Mouse (Mus musculus) CD4-positive, CD25-positive, alpha-beta regulatory T cell, adult 4 months (primary cell): ENCODE measurements around the gene Cdk5r1. TPM values are rescaled to one million over a fixed set of nuclear protein-coding genes. Genes with fewer than 3 reads are reported as not detected.

Source experiments
- ATAC-seq: one replicate; pipeline ENCODE4 v1.8.0; 2017
- polyA plus RNA-seq, 2 experiments: library from polyadenylated mRNA; unstranded; fragments of 100-300 nt; shearing (Covaris generic); gene quantifications; one replicate each; pipeline ENCODE4 v1.2.1; 2017

The Cdk5r1 gene
- polyA plus RNA-seq, 2 experiments from 2014 or later, result 0.87 to 0.98 TPM

DNA sequence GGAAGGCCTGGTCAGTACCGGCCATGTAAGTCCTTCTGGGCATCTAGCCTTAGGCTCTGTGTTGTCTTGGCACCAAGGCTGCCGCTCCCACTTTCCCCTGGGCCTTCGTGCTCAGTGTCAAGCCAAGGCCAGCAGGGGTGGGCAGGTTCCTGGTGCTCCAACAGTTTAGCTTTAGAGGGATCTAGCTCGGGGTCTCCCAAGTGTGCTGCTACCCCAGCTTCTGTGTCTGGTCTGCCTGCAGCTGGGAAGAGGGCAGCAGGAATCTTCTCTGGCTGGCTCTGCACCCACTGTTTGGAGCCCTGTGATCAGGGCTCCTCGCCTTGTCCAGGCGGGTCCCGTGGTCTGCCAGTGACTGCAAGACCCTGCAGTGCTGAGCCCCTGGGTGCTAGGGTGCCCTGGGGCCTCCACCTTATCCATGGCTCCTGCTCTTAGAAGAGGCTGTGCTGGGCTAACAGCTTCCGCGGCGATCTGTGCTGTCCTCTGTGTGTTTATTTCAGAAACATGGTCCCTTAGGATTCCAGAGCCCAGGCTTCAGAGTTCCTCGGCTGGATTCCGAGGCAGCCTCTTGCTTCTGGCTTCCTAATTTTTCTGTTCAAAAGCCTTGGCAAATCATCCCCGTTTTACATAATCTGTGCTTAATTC lies 4.7 kb downstream of the Cdk5r1 start:
- no peak for ATAC-seq

DNA sequence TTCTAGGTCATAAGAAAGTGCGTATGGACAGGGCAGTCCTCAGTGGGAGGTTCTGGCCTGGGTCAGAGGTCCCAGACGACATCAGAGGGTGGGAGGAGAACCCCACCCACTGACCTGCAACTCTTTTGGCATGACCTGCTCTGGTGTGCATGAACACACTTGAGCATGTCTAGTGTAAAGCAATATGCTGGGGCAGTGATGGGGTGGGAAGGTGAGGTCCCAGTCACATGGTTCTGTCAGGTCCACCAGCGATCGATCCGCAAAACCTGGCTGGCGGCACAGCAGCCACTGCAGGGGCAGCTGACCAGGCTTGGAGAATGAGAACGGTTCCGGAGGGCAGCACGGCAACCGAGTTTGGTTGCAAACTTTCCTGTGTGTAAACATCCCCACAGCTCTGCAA lies 5.5 kb downstream of the Cdk5r1 start:
- no peak for ATAC-seq

DNA sequence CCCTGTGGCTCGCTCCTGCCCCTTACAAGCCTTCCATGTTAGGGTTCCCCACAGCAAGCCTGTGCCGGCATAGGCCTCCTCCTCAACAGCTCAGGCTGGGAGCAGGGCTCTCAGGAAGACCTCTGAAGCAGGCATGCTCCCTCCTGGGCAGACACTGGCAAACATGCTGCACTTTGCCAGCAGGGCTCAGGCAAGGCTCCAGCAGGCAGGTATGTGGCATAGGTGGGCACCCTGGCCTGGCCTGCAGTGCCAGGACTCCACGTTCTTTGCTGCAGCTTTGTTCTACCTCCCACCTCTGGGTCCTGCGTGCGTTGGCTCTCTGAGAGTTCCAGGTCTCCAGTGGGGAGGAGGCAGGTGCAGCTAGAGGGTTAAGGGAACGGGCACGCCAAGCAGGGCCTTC lies 6.1 kb downstream of the Cdk5r1 start:
- no peak for ATAC-seq

DNA sequence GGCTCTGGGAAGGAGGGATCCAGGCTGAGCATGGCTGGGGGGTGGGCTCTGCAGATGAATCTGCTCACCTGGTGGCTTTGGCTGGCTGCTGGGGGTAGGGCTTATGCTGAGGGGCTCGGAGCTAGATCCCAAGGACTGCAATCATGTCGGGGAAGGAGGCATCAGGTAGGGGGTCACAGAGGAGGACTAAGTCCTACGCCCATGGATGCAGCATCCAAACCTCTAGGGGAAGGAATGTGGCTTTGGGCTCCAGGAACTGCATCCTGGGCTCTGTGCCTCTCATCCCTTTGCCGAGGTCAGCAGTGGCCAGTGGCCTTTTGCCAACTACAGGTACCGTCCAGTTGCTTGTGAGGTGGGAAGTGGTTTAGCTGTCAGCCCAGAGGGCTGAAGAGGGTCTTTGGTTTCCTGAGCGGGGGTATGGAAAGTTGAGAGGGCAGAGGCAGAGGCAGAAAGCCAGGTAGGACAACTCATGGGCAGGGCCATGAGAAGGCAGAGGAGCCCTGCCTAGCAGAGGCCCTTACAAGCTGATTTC lies 6.8 kb downstream of the Cdk5r1 start:
- ATAC-seq, result no peak

DNA sequence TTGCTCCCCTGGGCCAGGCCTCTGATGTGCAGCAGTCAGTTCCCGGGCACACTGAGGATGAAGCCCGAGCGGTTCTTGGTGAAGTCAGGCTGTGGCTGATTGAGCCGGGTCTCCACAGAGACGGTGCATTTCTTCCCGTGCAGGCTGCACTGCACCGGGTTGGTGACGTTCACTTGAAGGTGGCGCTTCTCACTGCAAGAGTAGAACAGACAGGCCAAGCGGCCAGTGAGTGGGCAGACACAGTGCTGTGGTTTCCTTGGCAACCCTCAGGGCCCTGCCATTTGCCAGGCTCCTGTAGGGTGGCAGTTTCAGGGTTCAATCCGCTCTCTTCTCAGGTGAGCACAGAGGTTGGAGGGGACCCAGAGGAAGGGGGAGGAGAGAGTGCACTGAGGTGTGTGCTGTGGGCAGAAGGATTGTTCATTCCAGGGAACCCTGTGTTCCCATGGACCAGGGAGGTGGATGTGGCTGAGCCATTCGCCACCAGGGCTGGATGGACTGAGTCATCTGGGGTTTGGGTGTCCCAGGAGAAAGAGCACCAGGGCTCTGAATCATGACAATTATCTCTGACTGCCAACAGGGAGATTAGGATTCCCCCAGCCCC lies 7.5 kb downstream of the Cdk5r1 start:
- ATAC-seq, result no peak

DNA sequence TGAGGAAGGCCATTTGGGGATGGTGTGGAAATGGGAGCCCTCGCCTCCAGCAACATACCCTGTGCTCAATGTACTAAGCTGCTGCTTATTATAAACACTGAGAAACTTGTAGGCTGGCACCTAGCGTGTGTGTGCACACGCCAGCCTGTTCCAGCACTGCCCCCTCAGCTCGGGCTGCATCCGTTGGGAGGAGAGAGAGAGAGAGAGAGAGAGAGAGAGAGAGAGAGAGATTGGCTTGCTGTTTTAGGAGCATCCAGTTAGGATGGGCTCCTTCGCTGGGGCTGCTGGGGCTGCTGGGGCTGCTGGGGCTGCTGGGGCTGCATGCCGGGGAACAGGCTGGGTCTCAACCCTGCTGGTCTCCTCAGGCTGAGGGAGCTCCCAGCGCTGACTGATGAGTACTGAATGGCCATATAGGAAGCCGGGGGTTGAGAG lies 8.3 kb downstream of the Cdk5r1 start:
- no peak for ATAC-seq

DNA sequence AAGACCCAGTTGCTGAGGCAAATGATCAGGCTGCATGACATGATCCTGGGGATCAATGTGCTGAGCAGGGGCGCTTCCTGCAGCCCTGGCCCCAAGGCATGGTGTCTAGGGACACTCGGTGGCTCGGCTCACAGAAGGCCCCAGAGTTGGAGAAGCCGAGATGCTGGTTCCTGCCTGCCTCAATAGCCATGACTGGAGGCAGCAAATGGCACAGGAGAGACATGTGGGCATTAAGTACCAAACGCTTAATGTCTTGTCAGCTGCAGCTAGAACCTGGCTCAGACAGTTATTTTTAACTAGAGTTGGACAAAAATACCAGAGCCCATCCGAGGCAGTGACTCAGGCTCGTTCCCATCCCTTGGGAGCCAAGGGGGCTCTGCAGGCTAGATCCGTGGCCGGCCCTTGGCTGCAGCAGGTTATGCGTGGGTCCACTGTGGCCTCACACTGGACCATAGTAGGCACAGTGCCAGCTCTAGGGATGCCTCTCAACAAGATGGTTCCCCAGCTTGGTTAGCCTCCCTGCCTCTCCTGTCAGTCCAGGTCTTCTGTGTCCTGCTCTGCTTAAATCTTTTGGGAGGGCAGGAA lies 8.9 kb downstream of the Cdk5r1 start:
- ATAC-seq, result no peak

DNA sequence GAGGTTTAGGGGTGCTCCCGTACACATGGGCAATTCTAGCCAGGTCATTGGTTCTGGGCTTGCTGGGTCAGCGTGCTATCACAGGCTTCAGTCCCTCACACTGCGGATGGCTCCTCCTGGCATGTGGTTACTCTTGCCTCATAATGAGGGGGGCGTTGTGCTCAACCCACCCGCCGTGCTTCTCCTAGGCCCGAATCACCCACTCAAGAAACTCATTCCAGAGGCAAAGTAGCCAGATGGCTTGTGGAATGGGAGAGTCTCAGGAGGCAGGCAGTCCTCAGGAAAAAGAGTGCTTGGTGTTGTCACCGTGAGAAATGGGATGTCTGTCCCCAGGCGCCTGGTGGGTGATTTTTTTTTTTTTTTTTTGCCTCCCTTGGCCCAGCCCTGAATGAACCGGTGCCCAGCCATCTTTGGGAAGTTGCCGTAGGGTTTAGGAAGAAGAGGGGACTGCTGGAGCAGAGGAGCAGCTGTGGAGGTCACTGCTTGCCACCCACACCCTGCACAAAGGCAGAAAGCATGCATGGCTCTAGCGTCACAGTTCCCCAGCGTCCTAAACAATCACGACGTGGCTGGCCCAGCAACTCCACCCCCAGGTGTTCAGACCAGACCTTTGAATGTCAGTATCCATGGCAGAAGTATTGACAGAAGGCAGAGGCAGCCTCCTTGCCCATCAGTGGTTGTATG lies 11.2 kb downstream of the Cdk5r1 start:
- ATAC-seq, result no peak

DNA sequence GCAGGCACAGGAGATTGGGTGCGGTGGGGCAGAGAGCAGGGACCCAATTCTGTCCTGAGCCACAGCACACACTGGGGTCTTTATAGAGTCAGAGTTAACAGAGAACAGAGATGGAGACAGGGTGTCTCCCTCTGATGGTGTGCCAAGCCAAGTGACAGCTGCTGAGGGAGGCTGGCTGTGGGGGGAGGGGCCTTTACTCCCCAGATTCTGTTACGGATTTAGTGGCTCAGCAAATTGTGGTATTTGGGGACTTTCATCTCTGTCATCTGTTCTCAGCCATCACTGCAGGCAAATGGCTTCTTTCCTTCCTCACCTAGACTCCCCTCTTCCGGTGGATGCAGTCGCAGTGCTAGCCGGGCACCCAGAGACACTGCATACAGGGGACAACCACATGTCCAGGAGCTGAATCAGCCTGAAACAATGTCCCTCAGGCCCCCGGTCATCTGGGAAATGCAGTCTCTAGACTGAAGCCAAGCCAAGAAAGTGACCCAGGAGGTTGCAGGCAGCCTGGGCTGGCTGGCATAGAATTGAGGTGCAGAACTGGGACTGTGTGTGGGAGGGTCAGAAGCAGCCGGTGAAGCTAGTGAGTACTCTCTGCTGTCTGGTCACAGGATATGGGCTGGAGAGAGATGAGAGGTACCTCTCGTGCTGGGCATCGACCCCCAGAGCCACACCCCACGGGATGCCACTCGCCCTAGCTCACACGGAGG lies 12.5 kb downstream of the Cdk5r1 start:
- peak; percentile 70 for ATAC-seq

DNA sequence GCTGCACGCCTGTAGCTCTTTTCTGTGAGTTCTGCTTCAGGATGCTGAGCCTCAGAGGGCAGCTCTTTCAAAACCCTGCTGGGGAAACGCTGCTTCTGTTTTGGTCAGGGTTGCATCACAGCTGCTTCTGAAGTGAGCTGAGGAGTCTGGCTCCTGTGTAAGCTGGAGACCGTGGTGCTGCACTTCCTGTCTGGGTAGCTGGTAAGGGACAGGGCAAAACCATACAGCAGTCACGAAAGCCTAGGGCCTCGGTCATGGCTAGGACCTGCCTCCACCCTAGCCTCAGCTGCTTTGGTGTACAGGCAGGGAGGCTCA lies 13.0 kb downstream of the Cdk5r1 start:
- peak; percentile 71 for ATAC-seq

DNA sequence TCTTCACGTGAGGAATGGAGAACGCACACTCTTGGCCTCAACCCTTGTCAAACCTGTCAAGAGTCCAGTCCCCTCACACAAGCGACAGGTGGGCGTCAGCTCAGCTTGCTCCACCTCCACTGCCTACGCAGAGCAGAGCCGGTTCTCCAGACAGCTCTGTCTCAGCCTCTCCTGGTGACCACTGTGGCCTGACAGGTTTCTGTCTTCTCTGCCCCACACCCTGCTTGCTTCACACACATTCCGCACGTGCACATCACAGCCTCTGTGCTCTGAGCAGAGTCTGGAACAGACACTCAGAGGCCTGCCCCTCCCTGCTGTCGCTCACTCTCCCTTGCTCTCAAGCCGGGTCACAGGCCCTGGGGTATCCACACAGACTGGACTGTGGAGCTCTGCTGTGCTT lies 14.0 kb downstream of the Cdk5r1 start:
- ATAC-seq, result no peak

DNA sequence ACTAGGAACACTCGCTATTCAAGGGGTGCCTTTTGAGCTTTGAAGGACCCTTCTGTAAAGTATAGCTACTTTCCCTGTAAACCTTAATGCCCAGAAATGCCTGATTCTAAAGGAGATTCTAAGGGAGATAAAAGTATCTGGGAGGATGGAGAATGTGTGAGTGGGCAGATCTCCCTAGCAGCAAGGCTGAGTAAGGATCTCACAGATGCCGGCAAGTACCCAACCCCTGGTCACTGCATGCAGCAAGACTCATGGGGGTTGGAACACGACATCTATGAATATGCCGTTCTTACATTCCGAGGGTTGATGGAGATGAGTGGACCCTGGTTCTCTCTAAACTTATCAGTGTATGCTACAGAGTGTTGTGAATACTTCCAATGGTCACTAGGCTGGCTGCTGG lies 16.4 kb downstream of the Cdk5r1 start:
- ATAC-seq, result no peak

DNA sequence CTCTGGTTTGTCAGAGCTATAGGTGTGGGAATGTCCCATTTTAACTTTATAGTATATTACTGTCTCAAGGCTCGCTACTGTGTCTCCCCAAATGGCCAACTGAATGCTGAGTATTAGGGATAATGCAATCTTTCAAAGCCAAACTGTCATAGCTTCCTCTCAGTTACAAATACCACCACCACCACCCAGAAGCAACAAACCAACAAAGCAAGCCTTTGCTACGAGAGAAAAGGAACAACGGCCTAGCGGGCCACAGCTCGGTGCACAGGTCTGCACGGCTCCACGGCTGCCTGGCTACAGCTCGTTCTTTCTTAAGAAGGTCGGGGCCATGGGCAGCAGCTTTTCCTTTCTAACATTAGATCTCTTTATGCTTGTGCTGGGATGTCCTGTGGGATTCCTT lies 18.0 kb downstream of the Cdk5r1 start:
- ATAC-seq, result no peak

DNA sequence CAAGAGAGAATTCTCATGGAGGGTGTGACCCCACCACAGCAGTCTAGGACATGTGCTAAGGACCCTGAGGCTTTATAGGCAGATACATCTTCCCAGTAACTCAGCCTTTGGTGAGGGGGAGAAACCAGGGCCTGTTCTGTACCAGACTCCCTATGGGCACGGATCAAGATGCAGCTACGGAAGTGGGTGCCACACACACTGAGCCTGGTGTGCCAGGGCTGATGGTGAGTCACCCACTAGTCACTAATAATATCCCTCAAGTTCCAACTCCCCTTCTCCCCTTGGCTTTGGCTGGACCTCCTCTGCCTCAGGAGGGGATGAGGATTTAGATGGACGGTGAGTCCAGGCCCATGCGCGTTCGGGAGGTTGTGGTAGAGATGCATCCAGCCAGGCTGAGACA lies 19.1 kb downstream of the Cdk5r1 start:
- no peak for ATAC-seq

DNA sequence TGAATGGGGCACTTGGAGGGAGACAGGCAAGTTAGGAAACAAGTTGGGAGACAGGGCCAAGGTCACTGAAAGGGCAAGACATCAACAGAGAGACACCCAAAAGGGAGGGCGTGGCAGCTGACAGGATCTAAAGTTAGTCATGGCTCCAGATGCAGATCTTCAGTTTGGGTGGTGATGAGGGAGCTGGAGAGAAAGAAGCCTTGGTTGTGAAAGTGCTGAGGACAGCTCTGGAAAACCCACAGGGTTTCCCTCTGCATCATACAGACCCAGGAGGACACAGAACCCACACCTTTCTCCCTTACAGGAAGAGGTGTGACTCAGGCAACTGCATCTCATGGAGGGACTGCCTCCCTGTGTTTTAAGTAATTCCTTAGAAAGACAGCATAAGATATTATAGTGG lies 19.8 kb downstream of the Cdk5r1 start:
- no peak for ATAC-seq

DNA sequence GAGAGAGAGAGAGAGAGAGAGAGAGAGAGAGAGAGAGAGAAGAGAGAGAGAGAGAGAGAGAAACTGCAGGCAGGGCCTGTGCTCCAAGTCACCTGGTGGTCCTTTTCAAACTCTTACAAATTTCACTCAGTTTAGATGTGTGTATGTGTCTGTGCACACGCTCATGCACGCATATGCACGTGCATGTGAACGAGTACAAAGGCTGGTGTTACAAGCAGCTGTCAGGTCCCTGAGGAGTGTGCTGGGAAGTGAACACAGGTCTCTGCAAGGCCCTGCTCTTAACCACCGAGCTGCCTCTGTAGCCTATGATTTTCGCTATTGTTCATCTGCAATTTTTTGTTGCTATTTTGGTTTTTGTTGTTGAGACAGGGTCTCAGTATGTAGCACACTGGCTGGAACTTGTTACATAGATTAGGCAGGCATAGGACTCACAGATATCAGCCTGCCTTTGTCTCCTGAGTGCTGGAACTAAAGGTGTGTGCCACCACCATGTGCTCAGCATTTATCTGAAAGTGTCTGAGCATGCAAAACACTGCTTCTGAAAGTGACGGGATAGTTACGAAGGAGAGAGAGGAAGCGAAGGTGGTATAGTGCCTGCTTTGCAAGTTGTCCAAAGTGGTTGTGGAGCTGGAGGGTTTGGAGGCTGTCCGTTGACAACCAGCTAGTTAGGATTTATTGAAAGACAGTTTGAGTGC lies 20.5 kb downstream of the Cdk5r1 start:
- ATAC-seq, result no peak

DNA sequence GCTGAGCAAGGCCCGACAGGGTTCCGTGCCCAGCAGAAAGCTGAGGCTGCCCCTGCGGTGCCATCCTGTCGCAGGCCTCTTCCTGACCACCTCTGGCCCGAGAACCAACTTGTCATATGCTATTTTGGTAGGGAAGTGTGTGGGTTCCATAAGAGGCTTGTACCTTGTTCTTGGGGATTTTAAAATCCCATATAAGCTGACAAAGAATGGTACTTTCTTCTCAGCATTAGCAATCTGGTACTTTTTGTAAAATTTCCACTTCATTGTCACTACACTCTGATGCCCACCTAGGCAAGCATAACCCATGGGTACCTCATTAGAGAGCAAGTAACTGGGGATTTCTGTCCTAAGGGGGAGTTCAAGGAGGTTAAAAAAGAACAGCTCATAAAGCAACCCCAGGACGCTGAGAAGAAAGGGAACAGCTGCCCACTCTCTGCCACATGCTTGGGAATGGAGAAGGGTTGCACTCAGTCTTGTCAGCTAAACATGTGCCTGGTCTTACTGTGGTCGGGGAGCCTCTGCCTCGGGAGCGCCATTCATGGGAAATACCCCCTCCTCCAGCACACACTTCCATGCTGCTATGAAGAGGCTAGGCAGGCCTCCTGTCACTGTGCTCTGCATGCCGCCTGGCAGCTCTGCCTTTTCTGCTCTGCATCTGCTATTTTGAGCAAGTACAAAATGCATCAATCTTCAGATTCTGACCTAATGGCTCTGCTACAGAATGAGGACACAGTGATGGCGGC lies 21.7 kb downstream of the Cdk5r1 start:
- no peak for ATAC-seq

DNA sequence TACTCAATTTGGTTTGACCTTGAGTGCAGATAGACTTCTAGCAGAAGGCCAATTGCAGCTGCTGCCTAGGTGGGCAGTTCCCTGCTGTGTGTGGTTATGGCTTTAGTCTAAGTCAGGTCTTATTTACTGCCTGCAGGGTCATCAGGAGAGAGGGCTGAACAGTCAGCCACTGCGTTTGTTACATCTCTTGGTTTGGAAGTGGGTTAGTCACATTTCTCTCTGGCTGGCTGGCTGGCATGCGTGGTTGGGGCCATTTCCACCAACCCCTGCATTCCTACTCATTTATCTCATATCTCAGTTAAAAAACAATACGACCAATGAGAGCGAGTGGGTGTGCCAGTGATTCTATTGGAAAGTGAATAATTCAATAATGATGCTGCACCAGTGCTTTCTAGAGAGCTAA lies 22.7 kb downstream of the Cdk5r1 start:
- no peak for ATAC-seq

DNA sequence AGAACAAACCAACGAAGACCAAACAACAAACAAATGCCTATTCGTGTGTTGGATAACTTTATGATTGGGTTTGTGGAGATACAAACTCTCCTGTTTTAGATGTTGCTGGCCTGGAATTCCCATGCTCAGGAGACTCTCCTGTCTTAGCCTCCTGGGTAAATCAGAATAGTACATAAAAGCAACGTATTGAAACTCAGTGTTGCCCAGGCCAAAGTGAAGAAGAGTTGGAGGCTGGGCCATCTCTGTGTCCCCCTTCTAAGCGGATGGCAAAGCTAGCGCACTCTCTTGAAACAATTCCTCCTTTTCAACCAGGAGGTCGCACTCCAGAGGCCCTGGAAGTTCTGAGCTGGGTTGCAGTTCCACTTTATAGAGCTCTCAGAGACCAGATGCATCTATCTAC lies 26.5 kb downstream of the Cdk5r1 start:
- ATAC-seq, result no peak

DNA sequence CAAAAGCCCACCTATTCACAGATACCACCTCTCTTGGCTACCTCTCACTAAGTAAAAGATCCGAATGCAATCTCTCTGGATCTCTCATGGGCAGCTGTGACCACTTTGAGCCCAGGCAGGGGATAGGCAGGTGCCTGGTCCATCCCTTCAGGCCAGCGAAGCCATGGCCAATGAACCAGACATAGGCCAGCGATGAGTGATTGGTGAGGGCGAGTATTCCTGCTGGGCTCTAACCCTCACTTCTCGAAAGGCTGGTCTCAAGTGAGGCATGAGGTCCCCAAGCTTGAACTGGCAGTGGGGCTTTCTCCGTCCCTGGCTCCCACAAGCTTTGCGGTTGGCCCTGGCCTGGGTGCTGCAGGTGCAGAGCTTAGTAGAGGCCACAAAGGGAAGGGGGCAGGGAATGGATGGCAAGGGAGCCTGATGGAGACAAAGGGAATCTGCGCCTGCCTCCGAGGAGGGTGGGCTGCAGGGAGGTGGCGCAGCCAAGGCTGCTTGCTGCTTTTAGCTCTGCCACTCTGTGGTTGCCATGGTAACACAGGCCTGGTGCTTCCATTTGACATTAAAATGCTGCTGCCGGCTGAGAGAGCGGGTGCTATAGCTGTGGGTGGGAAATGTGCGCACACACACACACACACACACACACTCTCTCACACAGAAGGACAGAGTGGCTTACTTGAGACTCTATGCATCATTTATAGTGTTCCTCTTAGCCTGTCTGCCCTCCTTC lies 27.1 kb downstream of the Cdk5r1 start:
- peak; percentile 10 for ATAC-seq
